Mouse (Mus musculus) forebrain, embryonic 14.5 days (tissue): ENCODE data around the gene Wdr74. TPM values are rescaled to one million over a fixed set of nuclear protein-coding genes. Genes with fewer than 3 reads are reported as not detected.
A peak's percentile ranks its signal among the peaks of the same experiment; 100 is the strongest.

Experiments
- ATAC-seq: fragments of 200-750 bp; cut with Nextera tagmentation; 2 replicates; pipeline ENCODE4 v1.8.0; 2017; ENCODE audit warnings: mild to moderate bottlenecking, moderate library complexity
- DNase-seq: peaks from one replicate; pipeline ENCODE4 v3.0.0-alpha.2; 2015; ENCODE audit warnings: low spot score
- H3K27ac ChIP-seq: fragments of 300-500 bp; sonication (generic); 2 replicates; pipeline ENCODE4 v1.5.1; 2014; ENCODE audit warnings: low read depth, mild to moderate bottlenecking, control low read depth, low read length, moderate library complexity
- H3K27me3 ChIP-seq: fragments of 300-500 bp; sonication (generic); replicated peaks from 2 replicates; pipeline ENCODE4 v1.6.1; 2014; ENCODE audit warnings: low read length, control low read depth, mixed read lengths; ENCODE audit not compliant: control insufficient read depth, insufficient read depth
- H3K36me3 ChIP-seq: fragments of 300-500 bp; sonication (generic); 2 replicates; pipeline ENCODE4 v1.6.1; 2014; ENCODE audit warnings: low read length, control low read depth; ENCODE audit not compliant: control insufficient read depth, insufficient read depth
- H3K4me1 ChIP-seq: fragments of 300-500 bp; sonication (generic); 2 replicates; pipeline ENCODE4 v1.6.1; 2014; ENCODE audit warnings: antibody characterized with exemption, low read length, control low read depth; ENCODE audit not compliant: control insufficient read depth, insufficient read depth
- H3K4me2 ChIP-seq: fragments of 300-500 bp; sonication (generic); 2 replicates; pipeline ENCODE4 v1.6.1; 2014; ENCODE audit warnings: mild to moderate bottlenecking, control low read depth, low read length
- H3K4me3 ChIP-seq: fragments of 300-500 bp; sonication (generic); 2 replicates; pipeline ENCODE4 v1.5.1; 2014; ENCODE audit warnings: low read depth, low read length, control low read depth
- H3K9ac ChIP-seq: fragments of 300-500 bp; sonication (generic); 2 replicates; pipeline ENCODE4 v1.6.1; 2014; ENCODE audit warnings: mild to moderate bottlenecking, low read length, control low read depth, moderate library complexity
- H3K9me3 ChIP-seq: fragments of 300-500 bp; sonication (generic); replicated peaks from 2 replicates; pipeline ENCODE4 v1.6.1; 2016; ENCODE audit warnings: low read length, control low read depth, mixed read lengths; ENCODE audit not compliant: control insufficient read depth
- WGBS: fragments of 180-500 bp; shearing (Covaris S2); extraction: QIAGEN DNeasy Blood & Tissue Kit; methylation state at CpG from one replicate; pipeline ENCODE4 v1.1.7; 2014; 5-methylcytosine and 5-hydroxymethylcytosine counted together
- polyA plus RNA-seq: library from polyadenylated mRNA; unstranded; fragments of >200 nt; fragmentation: Nextera tagmentation; extraction: Ambion mirVana; gene quantifications from 2 replicates; pipeline ENCODE4 v1.2.1, GENCODE M21; 2014

Gene Wdr74
- polyA plus RNA-seq, 1 experiment from 2014 or later: 111 TPM

DNA sequence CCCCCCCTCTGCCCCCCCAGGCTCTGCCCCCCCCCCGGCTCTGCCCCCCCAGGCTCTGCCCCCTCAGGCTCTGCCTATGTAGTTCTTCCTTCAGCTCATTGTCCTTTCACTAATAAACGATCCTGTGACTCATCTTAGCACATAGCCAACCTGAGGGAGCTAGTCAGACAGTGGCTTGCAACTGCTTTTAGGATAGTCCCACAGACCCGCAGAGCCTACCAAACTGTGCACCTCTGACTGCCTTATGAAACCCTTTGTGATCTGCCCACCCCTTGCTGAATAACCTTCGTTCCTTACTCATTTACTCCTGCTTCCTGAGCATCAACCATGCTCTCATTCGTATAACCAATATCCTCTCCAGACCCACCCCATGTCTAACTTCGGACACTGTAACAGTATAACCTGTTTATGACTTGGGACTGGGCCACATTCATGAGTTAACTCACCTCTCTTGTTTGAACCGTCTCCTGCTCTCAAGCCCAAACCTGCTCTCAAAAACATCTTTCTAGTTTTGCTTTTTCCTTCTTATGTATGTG is 29.4 kb upstream of the Wdr74 start:
- H3K27ac ChIP-seq: no peak overlapping the region
- H3K4me2 ChIP-seq: no peak overlapping the region
- DNase-seq (no peak), ATAC-seq (no peak)
- H3K27me3 ChIP-seq: no peaks in the 10 kb centered on the region
- no peaks in the 10 kb centered on the region; the same call in 1 of the 2 replicates for H3K4me1 ChIP-seq
- H3K9ac ChIP-seq: no peak overlapping the region
- no peak overlapping the region for H3K4me3 ChIP-seq
- peaks cover 46% of the 10 kb centered on the region for H3K36me3 ChIP-seq
- 86% methylated on average over 7 of the region's 7 CpGs for WGBS
- no peaks in the 10 kb centered on the region for H3K9me3 ChIP-seq

DNA sequence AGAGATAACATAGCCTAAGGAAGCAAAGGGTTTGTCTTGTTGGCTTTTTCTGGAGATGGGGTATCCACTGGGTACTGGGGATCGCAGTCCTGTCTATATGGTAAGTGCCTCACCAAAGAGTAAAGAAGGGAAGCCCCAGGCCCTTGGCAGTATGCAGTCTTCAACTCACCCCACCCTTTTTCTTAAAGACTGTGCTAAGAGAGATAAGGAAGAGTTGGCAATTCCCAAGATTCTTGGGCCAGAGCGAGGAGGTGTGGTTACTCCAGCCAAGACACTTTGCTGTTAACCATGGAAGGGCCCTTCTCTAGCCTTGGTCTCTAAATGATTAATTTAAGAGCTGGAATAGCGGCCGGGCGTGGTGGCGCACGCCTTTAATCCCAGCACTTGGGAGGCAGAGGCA is 28.7 kb upstream of the Wdr74 start:
- Histone ChIP-seq H3K27me3 (no peaks in the 10 kb centered on the region), H3K9ac (no peak overlapping the region), H3K9me3 (no peaks in the 10 kb centered on the region), H3K4me2 (no peak overlapping the region), H3K36me3 (peaks cover 51% of the 10 kb centered on the region), H3K27ac (no peak overlapping the region), H3K4me3 (no peak overlapping the region), H3K4me1 (peaks cover 7% of the 10 kb centered on the region)
- DNase-seq (no peak), ATAC-seq (no peak)
- WGBS: 94% methylated on average over 7 of the region's 7 CpGs

- peaks cover 53% of the 10 kb centered on the region for H3K36me3 ChIP-seq
- 93% methylated on average over 8 of the region's 8 CpGs for whole genome bisulfite sequencing
- ATAC-seq: no peak
Observed at GRCm38 (mm10) chr19:8708954-8709353, 26.7 kb upstream of the Wdr74 start.

DNA sequence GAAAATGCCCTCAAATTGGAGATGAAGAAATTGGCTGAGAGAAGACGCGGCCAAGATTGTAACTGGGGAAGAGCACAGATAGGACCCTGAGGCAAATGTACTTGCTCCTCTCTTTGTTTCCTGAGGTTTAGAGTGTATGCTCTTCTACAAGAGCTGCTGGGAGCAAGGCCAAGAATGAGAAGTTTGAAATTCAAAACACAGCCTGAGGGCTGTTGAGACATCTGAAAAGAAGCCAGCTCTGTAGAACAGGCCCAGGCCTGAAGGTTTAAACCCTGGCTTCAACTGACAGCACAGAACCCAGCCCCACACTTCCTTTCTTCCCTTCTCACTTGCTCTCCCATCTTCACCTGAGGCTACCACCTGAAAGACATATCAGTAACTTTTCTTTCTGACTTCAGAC is 25.6 kb upstream of the Wdr74 start:
- Histone ChIP-seq H3K27ac (no peak overlapping the region), H3K4me3 (no peak overlapping the region), H3K4me2 (no peak overlapping the region), H3K9ac (peak overlapping the region; percentile 13; the same call in 1 of the 2 replicates), H3K4me1 (peaks cover 16% of the 10 kb centered on the region), H3K36me3 (peaks cover 53% of the 10 kb centered on the region), H3K9me3 (no peaks in the 10 kb centered on the region), H3K27me3 (no peaks in the 10 kb centered on the region)
- 96% methylated on average over 2 of the region's 2 CpGs for WGBS
- DNase-seq (peak; percentile 37), ATAC-seq (no peak)

More at GRCm38 (mm10) chr19:8708954-8709353, 26.7 kb upstream of the Wdr74 start:
- Histone ChIP-seq H3K4me1 (peaks cover 12% of the 10 kb centered on the region), H3K9me3 (no peaks in the 10 kb centered on the region), H3K4me3 (no peak overlapping the region), H3K27ac (no peak overlapping the region), H3K4me2 (no peak overlapping the region), H3K9ac (no peak overlapping the region), H3K27me3 (no peaks in the 10 kb centered on the region)
- DNase-seq: no peak

DNA sequence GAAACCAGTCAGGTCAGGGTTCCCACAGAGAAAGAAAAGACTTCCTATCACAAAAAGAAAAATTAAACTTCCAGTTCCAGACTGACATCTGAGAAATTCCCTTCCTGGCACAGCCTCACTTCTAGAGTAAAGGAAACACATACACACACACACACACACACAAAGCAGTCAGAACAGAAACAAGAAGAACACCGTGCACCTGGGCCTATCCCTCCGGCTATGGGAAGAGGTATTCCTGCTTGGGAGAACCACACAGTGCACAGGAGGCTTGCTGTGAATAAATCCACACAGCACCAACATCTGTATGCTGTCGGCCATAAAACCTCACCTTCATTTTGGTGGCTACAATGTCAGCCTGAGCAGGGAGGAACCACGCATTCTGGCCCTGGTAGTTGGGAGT is 24.1 kb upstream of the Wdr74 start:
- Histone ChIP-seq H3K4me3 (peak overlapping the region; percentile 11; the same call in 1 of the 2 replicates), H3K27me3 (no peaks in the 10 kb centered on the region), H3K9me3 (no peaks in the 10 kb centered on the region), H3K36me3 (peaks cover 50% of the 10 kb centered on the region), H3K4me2 (peak overlapping the region; percentile 47), H3K9ac (peak overlapping the region; percentile 87; the same call in 1 of the 2 replicates), H3K4me1 (peaks cover 16% of the 10 kb centered on the region), H3K27ac (0 out of 2 replicates have a peak overlapping the region, but pooled peaks have one; percentile 39)
- ATAC-seq (no peak), DNase-seq (no peak)
- WGBS: 75% methylated on average over 4 of the region's 4 CpGs

DNA sequence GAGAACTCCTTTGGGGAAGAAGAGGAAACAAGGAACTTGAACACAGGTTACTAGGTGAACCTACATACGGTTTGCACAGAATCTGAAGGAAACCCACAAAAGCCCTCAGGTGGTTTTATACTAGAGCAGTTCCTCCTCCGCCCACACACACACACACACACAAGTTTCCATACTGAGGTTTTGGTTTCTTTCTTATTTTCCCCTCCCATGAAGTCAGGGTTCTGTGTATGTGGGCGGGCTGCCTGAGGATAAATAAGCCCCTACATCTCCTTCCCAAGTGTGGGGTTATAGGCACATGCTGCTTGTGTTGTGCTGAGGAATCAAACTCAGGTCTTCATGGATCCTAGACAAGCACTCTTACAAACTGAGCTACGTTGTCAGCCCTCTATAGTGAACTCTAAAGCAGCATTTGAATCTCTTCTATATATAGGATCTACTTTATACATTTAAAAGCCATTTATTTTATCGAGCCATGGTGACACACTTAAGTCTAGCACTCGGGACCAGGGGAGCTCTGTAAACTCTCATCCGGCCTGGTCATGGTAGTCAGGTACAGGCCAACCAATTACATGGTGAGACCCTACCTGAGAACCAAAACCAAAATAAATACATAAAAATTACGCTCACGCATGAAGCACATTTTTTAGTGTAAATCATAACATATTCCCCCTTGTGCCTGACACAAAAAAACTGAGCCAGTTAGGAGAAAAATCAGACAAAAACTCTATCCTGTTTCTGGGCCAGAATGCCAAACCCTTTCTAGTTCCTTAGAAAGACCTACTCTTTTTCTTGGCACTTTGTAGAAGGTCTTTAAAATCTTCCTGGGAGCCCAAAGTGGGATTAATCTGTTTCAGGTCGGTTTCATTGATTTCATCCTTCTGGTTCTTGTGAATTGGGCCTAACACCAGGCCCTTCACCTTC is 23.4 kb upstream of the Wdr74 start:
- Histone ChIP-seq H3K27ac (peak overlapping the region; percentile 86; the same call in 1 of the 2 replicates), H3K4me1 (peaks cover 16% of the 10 kb centered on the region), H3K36me3 (peaks cover 44% of the 10 kb centered on the region), H3K4me2 (peak overlapping the region; percentile 47), H3K9ac (peak overlapping the region; percentile 87), H3K9me3 (no peaks in the 10 kb centered on the region), H3K4me3 (peak overlapping the region; percentile 72), H3K27me3 (no peaks in the 10 kb centered on the region)
- DNase-seq (no peak), ATAC-seq (no peak)
- 63% methylated on average over 10 of the region's 10 CpGs for WGBS

DNA sequence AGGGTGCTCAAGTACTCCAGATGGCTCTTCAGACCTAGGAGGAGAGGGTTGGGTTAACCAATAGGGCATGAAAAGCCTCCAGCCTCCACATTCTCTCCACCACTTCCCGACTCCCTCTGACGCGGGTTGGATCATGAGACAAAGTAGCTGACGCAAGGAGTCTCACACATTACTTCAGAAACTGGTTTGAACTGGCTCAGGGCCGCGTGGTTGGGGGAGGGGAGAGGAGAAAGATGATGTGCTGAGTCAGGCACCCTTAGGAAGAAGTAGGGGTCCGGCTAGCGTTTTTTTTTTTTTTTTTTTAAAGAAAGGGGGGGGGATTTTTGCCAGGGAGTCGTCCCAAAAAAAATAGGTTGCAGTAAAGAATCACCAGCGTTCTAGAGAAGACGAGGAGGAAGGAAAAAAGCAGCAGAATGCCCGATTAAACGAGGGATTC is 22.7 kb upstream of the Wdr74 start:
- ATAC-seq: peak; percentile 69
- WGBS: under 1% methylated on average over 13 of the region's 13 CpGs
- peaks cover 16% of the 10 kb centered on the region for H3K4me1 ChIP-seq
- H3K27me3 ChIP-seq: no peaks in the 10 kb centered on the region
- peaks cover 39% of the 10 kb centered on the region for H3K36me3 ChIP-seq
- peak overlapping the region; percentile 87 for H3K9ac ChIP-seq
- H3K4me2 ChIP-seq: peak overlapping the region; percentile 47
- H3K9me3 ChIP-seq: no peaks in the 10 kb centered on the region
- H3K27ac ChIP-seq: peak overlapping the region; percentile 86
- peak; percentile 86 for DNase-seq
- H3K4me3 ChIP-seq: peak overlapping the region; percentile 72

DNA sequence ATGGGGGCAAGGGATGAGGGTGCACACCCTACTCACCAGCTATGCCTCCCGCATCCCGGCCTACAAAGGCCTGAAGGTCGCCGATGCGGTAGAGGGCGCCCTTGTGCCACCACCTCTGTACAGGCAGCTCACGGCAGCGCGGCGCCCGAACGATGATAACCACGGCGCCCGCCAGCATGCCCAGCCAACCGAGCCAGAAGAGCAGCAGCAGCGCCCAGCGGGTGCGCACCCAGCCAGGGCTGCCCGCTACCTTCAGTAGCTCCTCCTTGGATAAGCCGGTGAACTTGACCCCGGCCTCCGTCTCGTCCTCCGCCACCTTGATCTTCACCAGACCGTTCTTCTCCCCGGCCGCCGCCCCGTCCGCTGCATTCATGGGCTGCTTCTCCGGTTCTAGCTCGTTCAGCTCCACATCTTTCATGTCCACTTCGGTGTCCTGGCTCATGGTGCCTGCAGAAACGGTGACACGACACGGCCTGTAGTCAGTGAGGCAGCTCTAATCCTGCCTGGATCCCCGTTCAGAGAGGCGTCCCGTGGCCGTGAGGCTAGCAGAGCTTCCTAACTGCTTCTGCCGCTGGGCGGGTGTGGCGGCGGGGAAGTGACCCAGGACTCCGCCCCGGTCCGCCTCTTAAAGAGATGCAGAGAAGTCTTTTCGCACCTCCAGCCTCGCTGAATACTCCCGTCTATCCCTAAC is 22.2 kb upstream of the Wdr74 start:
- peak overlapping the region; percentile 72 for H3K4me3 ChIP-seq
- peak overlapping the region; percentile 86 for H3K27ac ChIP-seq
- no peaks in the 10 kb centered on the region for H3K27me3 ChIP-seq
- peaks cover 33% of the 10 kb centered on the region for H3K36me3 ChIP-seq
- peak overlapping the region; percentile 87 for H3K9ac ChIP-seq
- H3K4me2 ChIP-seq: peak overlapping the region; percentile 47
- ATAC-seq (peak; percentile 96), DNase-seq (peak; percentile 92)
- H3K4me1 ChIP-seq: peaks cover 16% of the 10 kb centered on the region
- under 1% methylated on average over 51 of the region's 51 CpGs for WGBS
- H3K9me3 ChIP-seq: no peaks in the 10 kb centered on the region
